9 mouse cellular contexts compared by ENCODE assay signal in genomic region chr11:58331546-58331945, GRCm38 (mm10). TPM values are rescaled to one million over a fixed set of nuclear protein-coding genes. Genes with fewer than 3 reads are reported as not detected.
A peak's percentile ranks its signal among the peaks of the same experiment; 100 is the strongest.
DNase-seq lines count a peak whose midpoint lies in the region; ATAC-seq and TF ChIP-seq lines count a peak whose summit lies in the region.
"Had no signal": no experiment of that assay in that cellular context is flagged by ENCODE, and none has a peak within 500 bp of the region (broad histone marks: within the 10 kb centered on the region; RNA-seq: fewer than 3 reads in every experiment).

No protein-coding gene starts in this region.

- H3K4me1 ChIP-seq in embryonic facial prominence, embryonic 13.5 days, result peaks cover 34% of the 10 kb centered on the region
- H3K4me1 ChIP-seq in hindbrain, postnatal 0 days (ENCODE audit: insufficient read depth, low read length), result peaks cover 29% of the 10 kb centered on the region

- 89% methylated on average over 6 of the region's 6 CpGs for WGBS in embryonic facial prominence, embryonic 13.5 days
- WGBS in hindbrain, postnatal 0 days, result 82% methylated on average over 6 of the region's 6 CpGs

- peak overlapping the region; percentile 95 for H3K4me2 ChIP-seq in embryonic facial prominence, embryonic 13.5 days
- peak overlapping the region; percentile 77 for H3K4me2 ChIP-seq in hindbrain, postnatal 0 days (ENCODE audit: low read depth, low read length)
- H3K4me2 ChIP-seq in myocyte (ENCODE audit: low read depth), result peak overlapping the region; percentile 92

- H3K4me3 ChIP-seq in left cerebral cortex, adult 2 months, result peak overlapping the region; percentile 85
- peak overlapping the region; percentile 83 for H3K4me3 ChIP-seq in embryonic facial prominence, embryonic 13.5 days
- H3K4me3 ChIP-seq in hindbrain, postnatal 0 days (ENCODE audit: low read length), result peak overlapping the region; percentile 80
- peak overlapping the region; percentile 97 for H3K4me3 ChIP-seq in myocyte

- no peaks in the 10 kb centered on the region for H3K9me3 ChIP-seq in embryonic facial prominence, embryonic 13.5 days
- H3K9me3 ChIP-seq in hindbrain, postnatal 0 days (ENCODE audit: low read length), result no peaks in the 10 kb centered on the region

- DNase-seq in left cerebral cortex, adult 2 months (ENCODE audit: extremely low spot score in 1 of 2, low spot score in 2 of 2), result no peak
- DNase-seq in left cerebral cortex, postnatal 10 days (ENCODE audit: extremely low spot score in 1 of 2, low spot score in 2 of 2), result no peak
- DNase-seq in hindbrain, postnatal 0 days (ENCODE audit: low spot score), result no peak
- DNase-seq in spleen, postnatal 14 days (ENCODE audit: low spot score in 2 of 2), result no peak
- DNase-seq in frontal cortex, postnatal 36 days (ENCODE audit: low spot score in 2 of 2), result no peak
- no peak for DNase-seq in cerebellum, adult 18-20 months
- DNase-seq: adrenal gland, adult 2 months had no signal

- no peak for TF ChIP-seq POLR2A in myocyte (IDR thresholded peaks at IDR 0.05; ENCODE audit: insufficient read length, low read depth)

- no peak overlapping the region for H3K27ac ChIP-seq in left cerebral cortex, adult 2 months
- no peak overlapping the region for H3K27ac ChIP-seq in embryonic facial prominence, embryonic 13.5 days
- 0 out of 2 replicates have a peak overlapping the region, but pooled peaks have one; percentile 81 for H3K27ac ChIP-seq in hindbrain, postnatal 0 days

- H3K36me3 ChIP-seq in embryonic facial prominence, embryonic 13.5 days, result peaks cover 50% of the 10 kb centered on the region
- peaks cover 3% of the 10 kb centered on the region; the same call in 1 of the 2 replicates for H3K36me3 ChIP-seq in hindbrain, postnatal 0 days (ENCODE audit: insufficient read depth, low read length)
- H3K36me3 ChIP-seq in myocyte (ENCODE audit: control insufficient read depth, insufficient read depth), result peaks cover 17% of the 10 kb centered on the region

- intact Hi-C loops in left cerebral cortex, adult 2 months (cut with DNase I), result no loop called here
- intact Hi-C loops in left cerebral cortex, postnatal 10 days (cut with DNase I), result no loop called here

- H3K79me2 ChIP-seq in myocyte (ENCODE audit: control insufficient read depth, insufficient read depth), result peaks cover 66% of the 10 kb centered on the region

- no peak for ATAC-seq in embryonic facial prominence, embryonic 13.5 days (ENCODE audit: insufficient number of reproducible peaks, insufficient read depth, low FRiP score, low TSS enrichment, low read depth)
- no peak for ATAC-seq in hindbrain, postnatal 0 days

- H3K9ac ChIP-seq in embryonic facial prominence, embryonic 13.5 days, result peak overlapping the region; percentile 91
- H3K9ac ChIP-seq in hindbrain, postnatal 0 days (replicated peaks; ENCODE audit: low read length), result peak overlapping the region; percentile 76

- TF ChIP-seq CTCF in left cerebral cortex, adult 2 months (IDR thresholded peaks at IDR 0.05), result no peak
- no peak for TF ChIP-seq CTCF in hindbrain, postnatal 0 days (IDR thresholded peaks at IDR 0.05; ENCODE audit: low read depth)

- H3K27me3 ChIP-seq in embryonic facial prominence, embryonic 13.5 days, result no peaks in the 10 kb centered on the region
- no peaks in the 10 kb centered on the region for H3K27me3 ChIP-seq in hindbrain, postnatal 0 days (ENCODE audit: insufficient read depth, low read length)
- H3K27me3 ChIP-seq in myocyte (ENCODE audit: control insufficient read depth, insufficient read depth, insufficient read length), result no peaks in the 10 kb centered on the region

- peak overlapping the region; percentile 30 for H3ac ChIP-seq in myocyte (ENCODE audit: control insufficient read depth, insufficient read length)

TF ChIP-seq in myocyte, 11 proteins besides CTCF, POLR2A, EP300 and RAD21:
- TF ChIP-seq MAX (IDR thresholded peaks at IDR 0.05; ENCODE audit: low read depth) (no peak), REST (IDR thresholded peaks at IDR 0.05; ENCODE audit: insufficient read depth, insufficient read length) (no peak)

RNA-seq across cellular contexts. Expression of gene Sh3bp5l, which starts 1.0 kb away (rescaled TPM):
- total RNA-seq in left cerebral cortex, adult 2 months (2021), result 10 to 100 TPM; 53.5 to 59.2 TPM
- total RNA-seq in left cerebral cortex, postnatal 10 days (2021), result 10 to 100 TPM; 55.5 to 60.8 TPM
- polyA plus RNA-seq in embryonic facial prominence, embryonic 13.5 days (2015; fragmentation: Nextera tagmentation; extraction: Ambion mirVana), result 33.4 and 34.6 TPM in 2 replicates
- total RNA-seq in hindbrain, postnatal 0 days (2014; rRNA removed), result 51.8 and 55.4 TPM in 2 replicates
- polyA plus RNA-seq in hindbrain, postnatal 0 days (2015; fragmentation: Nextera tagmentation; extraction: Ambion mirVana), result 39.7 and 40.3 TPM in 2 replicates
- 38.1 TPM for polyA plus RNA-seq in myocyte (2012; fragmentation: generic; extraction: Trizol)

RNA-seq across cellular contexts. Expression of gene Zfp672, which starts 1.4 kb away (rescaled TPM):
- 10 to 100 TPM; 46.2 to 49.7 TPM for total RNA-seq in left cerebral cortex, adult 2 months (2021)
- total RNA-seq in left cerebral cortex, postnatal 10 days (2021), result 10 to 100 TPM; 47.7 to 50.4 TPM
- polyA plus RNA-seq in embryonic facial prominence, embryonic 13.5 days (2015; fragmentation: Nextera tagmentation; extraction: Ambion mirVana), result 41.2 and 41.9 TPM in 2 replicates
- 36.3 and 42.9 TPM in 2 replicates for total RNA-seq in hindbrain, postnatal 0 days (2014; rRNA removed)
- polyA plus RNA-seq in hindbrain, postnatal 0 days (2015; fragmentation: Nextera tagmentation; extraction: Ambion mirVana), result 43.8 TPM in 2 replicates
- polyA plus RNA-seq in myocyte (2012; fragmentation: generic; extraction: Trizol), result 15.7 TPM

RNA-seq across cellular contexts. Expression of gene Zfp692, which starts 24.7 kb away (rescaled TPM):
- 10 to 100 TPM; 31.4 to 31.9 TPM for total RNA-seq in left cerebral cortex, adult 2 months (2021)
- total RNA-seq in left cerebral cortex, postnatal 10 days (2021), result 10 to 100 TPM; 19.2 to 21.4 TPM
- 30.6 and 31.4 TPM in 2 replicates for polyA plus RNA-seq in embryonic facial prominence, embryonic 13.5 days (2015; fragmentation: Nextera tagmentation; extraction: Ambion mirVana)
- total RNA-seq in hindbrain, postnatal 0 days (2014; rRNA removed), result 23.9 and 27.8 TPM in 2 replicates
- 19.7 and 21.9 TPM in 2 replicates for polyA plus RNA-seq in hindbrain, postnatal 0 days (2015; fragmentation: Nextera tagmentation; extraction: Ambion mirVana)
- 6.0 TPM for polyA plus RNA-seq in myocyte (2012; fragmentation: generic; extraction: Trizol)

RNA-seq across cellular contexts. Expression of gene Lypd8, which starts 47.3 kb away (rescaled TPM):
- not detected for total RNA-seq in left cerebral cortex, adult 2 months (2021)
- not detected for total RNA-seq in left cerebral cortex, postnatal 10 days (2021)
- 1.3 TPM in 1 of 2 replicates, not detected in the other for polyA plus RNA-seq in embryonic facial prominence, embryonic 13.5 days (2015; fragmentation: Nextera tagmentation; extraction: Ambion mirVana)
- total RNA-seq in hindbrain, postnatal 0 days (2014; rRNA removed), result not detected in 2 replicates
- not detected in 2 replicates for polyA plus RNA-seq in hindbrain, postnatal 0 days (2015; fragmentation: Nextera tagmentation; extraction: Ambion mirVana)
- not detected for polyA plus RNA-seq in myocyte (2012; fragmentation: generic; extraction: Trizol)
- total RNA-seq: adrenal gland, adult 2 months had no signal

RNA-seq across cellular contexts. Expression of gene 4930438A08Rik, which starts 56.9 kb away (rescaled TPM):
- not detected for total RNA-seq in left cerebral cortex, adult 2 months (2021)
- total RNA-seq in left cerebral cortex, postnatal 10 days (2021), result not detected
- not detected in 2 replicates for polyA plus RNA-seq in embryonic facial prominence, embryonic 13.5 days (2015; fragmentation: Nextera tagmentation; extraction: Ambion mirVana)
- not detected in 2 replicates for total RNA-seq in hindbrain, postnatal 0 days (2014; rRNA removed)
- polyA plus RNA-seq in hindbrain, postnatal 0 days (2015; fragmentation: Nextera tagmentation; extraction: Ambion mirVana), result not detected in 2 replicates
- polyA plus RNA-seq in myocyte (2012; fragmentation: generic; extraction: Trizol), result 0.67 TPM
- total RNA-seq: adrenal gland, adult 2 months had no signal
